Mouse (Mus musculus): Measurements from ENCODE around the gene Phf21a.

DNA sequence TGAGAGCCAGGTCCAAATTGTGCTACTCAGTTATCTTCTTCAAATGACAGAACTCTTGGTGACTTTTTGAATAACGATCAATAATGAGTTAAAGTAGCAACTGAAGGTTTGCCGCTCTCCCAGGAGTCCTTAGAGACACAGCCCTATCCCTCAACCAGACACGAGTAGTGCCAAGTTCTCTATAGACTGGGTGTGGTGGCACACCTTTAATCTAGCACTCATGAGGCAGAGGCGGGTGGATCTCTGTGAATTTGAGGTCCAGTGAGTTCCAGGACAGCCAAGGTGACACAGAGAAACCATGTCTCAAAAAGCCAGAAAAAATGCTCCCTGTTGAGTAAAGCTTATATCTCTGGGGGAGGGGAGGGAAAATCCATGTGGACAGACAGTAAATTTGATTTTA lies 234.7 kb downstream of the Phf21a start:
- TF ChIP-seq CTCF (IDR thresholded peaks at IDR 0.05; ENCODE audit: low read depth) = no peak
- TF ChIP-seq EP300 (IDR thresholded peaks at IDR 0.05; ENCODE audit: low read depth) = no peak
